Mouse (Mus musculus): ENCODE data around the gene Tnnt3.

The Tnnt3 gene

DNA sequence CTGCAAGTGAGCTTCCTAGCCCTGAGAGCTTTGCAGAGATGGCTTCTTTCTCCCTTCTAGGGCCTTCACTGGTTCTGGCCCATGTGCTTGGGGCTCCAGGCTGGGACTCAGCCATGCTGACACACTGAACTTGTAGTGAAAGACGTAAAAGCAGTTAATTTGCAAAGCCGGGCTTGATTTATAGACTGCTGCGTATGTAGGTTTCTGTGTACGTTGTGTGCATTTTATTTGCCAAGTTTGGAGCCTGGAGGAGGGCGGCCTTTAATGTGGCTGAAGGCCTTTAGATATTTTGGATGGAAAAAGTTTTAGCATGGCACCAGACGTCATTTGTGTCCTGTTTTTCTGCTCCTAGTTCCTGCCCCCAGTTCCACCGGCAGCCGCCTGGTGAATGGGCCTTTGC lies 41.2 kb downstream of the Tnnt3 start:
- DNase-seq (ENCODE audit: low read depth): no peak

DNA sequence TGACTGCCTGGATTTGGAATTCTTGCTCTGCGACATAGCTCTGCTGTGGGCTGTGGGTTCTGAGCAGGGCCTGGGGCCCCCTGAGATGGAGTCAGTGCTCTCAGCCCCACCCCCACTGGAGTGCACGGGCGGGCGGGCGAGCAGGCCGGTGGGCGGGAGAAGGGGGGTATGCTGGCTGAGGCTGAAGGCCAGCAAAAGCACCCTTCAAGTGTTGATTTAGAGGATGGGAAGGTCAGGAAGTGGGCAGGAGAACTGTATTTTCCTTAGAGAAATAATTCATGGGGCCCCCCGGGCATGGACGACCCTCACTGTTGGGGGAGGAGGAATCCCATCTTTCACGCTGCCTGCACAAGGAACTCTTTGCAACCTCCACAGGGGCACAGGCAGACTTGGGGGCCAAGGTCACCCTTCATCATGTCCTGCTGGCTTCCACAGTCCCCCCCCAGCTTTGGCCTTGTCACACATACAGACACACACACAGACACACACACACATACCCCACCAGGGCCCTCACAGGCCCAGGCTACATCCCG lies 44.2 kb downstream of the Tnnt3 start:
- DNase-seq (ENCODE audit: low read depth): no peak

DNA sequence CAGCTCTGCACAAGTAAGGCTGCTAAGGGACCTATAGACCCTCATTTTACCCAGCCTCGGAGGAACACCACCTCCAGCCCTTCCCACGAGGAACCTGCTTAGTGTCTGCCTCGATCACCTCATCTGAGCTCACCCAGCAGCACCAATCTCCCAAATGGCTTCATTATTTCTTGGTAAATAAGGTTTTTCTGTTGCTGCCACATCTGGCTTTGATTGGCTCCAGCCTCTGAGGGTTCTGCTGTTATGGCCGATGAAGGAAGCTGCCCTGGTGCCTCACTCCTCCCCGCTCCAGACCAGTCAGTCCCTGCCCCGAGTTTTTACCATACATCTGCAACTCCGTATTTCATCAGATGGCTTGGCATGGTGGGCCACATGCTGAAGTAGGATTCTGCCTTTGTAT lies 47.3 kb downstream of the Tnnt3 start:
- no peak for DNase-seq (ENCODE audit: low read depth)

DNA sequence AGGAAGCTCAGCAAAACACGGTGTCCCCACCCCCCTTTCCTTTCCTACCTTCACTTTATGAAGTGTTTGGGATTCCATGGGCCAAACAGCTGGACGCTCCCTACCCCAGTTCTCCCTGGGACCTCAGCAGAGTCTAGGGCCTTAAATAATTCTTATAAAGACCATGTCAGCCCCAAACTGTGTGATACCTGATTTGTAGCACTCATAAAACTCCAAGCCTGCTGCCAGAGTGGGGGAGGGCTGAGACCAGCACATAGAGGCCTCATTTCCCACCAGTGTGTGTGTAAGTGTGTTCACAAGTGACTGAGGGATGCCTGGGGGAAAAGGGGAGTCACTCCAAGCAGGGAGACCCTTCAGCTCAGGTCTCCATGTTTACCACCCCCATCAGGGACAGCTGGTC lies 49.2 kb downstream of the Tnnt3 start:
- DNase-seq (ENCODE audit: low read depth): no peak

DNA sequence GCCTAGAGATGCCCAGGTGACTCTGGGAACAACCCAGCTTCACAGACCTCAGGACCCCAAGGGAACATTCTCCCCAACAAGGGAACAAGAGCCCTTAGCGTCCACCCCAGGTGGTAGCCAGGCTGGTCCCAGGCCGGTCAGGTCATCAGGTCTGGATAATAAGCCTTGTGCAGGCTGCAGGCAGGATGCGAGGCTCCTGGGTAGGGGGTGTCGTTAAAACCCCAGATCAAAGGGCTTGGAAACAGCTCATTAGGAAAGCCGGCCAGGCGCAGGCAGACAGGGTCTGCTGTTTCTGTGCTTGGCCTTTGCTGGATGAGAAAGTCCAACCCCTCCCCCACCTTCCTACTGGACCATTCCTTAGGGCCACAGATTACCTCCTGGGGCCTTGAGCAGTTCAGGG lies 50.1 kb downstream of the Tnnt3 start:
- DNase-seq (ENCODE audit: low read depth): no peak

DNA sequence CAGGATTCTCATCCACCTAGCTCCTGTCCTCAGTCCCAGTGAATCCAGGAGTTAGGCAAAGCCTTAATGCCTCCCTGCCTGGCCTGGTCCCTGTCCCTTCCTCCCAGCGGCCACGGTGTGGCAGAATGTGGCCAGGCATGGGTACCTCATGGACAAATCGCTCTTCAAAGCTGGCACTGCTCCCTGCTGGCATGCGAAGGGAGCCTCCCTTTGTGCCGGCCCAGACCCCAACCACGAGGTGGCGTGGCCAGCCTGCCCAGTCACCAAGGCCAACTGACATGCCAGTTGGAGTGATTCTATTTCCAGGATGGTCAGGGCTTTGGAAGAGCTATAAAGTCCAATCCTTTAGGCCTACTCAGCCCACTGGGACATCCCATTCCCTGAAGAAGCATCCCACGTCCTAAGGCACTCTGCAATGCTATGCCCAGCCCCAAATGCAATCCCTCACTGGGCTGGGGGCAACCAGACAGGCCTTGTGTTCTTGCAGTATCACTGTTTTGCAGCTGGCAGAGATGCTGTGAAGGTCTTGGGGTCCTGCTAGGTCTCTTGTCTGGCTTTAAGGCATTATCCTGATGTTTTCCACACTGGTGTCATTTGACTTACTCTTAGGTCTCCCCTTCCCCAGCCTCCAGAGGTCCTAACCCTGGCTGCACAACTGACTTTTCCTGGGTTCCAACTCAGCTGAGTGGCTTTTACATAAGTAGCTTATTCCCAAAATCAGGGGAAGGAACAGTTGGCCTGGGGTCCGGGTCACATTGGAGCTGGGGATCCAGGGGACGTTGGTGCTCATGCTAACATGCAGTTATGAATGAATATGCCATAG lies 51.5 kb downstream of the Tnnt3 start:
- peak; percentile 10 for DNase-seq (ENCODE audit: low read depth)

DNA sequence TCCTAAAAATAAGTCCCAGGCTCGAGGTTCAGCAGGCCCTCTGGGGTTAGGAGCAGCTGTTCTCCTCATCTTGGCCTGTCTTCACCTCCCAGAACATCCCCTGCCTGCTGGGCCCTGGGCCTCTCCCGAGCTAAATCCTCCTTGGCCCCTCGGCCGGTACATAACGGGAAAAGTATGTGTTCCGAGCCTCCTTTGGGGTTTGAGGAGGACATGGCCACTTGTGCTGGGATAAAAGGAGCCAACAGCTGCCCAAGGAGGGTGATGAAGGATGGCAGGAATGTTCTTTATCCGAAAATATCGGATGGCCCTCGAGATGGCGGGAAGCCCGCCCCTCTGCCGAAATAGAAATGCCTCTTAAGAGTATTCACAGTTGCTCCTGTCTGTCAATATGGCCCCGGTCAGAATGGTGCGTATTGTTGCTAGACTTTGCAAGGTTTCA lies 52.3 kb downstream of the Tnnt3 start:
- DNase-seq (ENCODE audit: low read depth): no peak

DNA sequence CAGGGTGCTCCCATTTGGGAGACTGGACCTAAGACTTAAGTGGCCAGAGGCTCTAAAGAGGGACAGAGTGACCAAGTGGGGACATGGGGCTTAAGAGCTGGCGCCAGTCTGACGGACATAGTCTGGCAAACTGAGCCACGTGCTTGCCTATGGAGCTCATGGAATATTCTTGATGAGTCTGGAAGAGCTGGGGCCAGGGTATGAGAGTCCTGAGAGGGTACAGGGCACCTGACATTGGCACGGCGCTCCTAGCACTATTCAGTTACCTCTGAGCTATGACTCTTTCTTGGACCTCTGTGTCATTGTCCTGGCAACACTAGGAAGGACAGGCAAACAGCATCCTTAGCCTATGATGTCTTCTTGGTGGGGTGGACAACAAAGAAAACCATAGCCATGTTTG lies 53.1 kb downstream of the Tnnt3 start:
- DNase-seq (ENCODE audit: low read depth): no peak

DNA sequence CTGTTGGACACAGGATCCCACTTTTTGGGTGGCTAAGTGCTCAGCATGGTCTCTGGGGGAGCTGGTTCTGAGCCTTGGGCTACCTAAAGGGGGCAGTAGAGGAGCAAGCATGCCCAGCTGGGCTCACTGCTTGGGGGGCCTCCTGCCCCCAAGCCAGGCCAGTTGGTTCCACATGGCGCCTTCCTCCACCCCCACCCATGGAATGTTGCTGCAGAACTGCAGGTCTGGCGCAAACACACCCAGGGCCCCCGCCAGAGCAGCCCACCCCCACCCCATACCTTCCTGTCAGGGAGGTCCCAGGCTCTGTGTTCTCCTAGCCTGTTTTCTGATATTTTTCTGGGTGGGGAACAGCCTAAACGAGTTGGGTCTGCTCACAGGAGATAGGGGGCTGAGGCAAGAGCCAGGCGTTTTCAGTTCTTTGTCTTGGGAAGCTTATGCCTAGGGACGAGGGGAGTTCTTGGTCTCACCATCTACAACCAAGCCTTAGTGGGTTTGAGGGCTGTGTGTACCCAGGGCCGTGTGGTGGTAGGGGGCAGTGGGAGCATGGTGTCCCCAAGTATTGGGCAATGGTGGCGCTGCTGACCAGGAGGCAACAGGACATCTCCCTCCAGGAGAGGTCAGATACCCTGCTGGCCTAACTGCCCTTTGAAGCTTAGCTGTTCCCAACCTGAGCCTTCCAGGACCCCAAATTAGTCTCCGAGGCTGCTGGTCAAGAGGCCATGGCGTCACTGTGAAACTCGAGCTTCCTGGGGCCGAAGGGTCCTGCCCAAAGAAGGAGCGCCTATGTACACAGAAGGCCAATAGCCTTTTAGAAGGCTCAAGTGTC lies 54.2 kb downstream of the Tnnt3 start:
- DNase-seq (ENCODE audit: low read depth): no peak

DNA sequence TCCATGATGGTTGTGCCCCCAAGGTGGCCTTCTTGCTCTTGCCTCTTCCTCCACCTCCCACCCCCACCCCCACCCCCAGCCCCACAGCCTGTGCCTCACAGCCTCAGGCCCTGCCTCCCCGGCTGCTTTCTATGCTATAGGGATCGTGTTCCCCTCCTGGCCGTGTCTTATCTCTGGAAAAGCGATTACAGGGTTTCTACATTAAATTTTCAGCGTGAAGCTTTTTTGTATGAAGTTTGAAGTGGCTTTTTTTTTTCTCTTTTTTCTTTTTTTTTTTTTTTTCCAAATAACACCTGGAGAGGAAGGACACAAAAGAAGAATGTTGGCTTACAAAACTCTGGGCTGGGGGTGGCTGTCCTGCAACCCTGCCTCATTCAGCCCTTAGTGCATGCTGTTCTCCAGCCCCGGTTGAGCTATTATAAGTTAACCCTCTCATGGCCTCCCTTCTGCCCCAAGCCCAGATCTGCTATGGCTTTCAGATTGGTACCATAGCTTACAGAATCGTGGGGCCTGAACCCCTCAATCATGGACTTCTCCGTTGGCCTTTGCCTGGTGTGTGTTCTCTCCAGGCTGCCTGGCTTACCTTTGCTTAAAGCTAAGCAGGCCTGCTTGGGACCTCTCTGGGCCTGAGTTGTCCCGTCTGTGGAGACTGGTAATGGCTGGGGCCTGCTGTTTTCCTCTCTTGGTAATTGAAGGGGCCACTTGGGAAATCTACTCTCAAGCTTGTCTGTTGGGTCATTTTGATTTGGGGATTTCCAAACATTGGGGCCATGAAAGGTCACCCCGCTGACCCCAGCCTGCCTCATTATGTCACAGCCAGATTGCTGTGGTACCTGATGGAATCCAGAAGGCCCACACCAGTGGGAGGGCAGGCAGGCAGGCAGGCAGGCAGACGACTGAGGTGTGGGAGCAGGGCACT lies 55.0 kb downstream of the Tnnt3 start:
- no peak for DNase-seq (ENCODE audit: low read depth)

DNA sequence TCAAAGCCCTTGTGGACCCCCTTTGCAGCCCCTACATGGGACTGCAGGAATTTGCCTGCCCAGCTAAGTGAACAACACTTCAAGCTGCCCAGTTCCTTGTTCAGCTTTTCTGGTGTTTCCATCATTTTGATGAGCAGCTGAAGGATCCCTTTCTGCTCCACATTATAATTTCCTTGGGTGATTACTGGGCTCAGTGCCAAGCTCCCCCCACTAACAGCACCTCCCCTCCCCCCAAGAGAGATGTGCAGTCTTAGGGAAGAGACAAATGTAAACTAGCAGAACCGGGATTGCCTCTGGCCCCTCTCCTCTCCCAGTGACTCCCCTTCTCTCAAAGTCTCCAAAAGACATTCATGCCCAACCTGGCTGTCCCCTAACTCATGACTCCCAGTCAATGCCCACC lies 56.0 kb downstream of the Tnnt3 start:
- no peak for DNase-seq (ENCODE audit: low read depth)

DNA sequence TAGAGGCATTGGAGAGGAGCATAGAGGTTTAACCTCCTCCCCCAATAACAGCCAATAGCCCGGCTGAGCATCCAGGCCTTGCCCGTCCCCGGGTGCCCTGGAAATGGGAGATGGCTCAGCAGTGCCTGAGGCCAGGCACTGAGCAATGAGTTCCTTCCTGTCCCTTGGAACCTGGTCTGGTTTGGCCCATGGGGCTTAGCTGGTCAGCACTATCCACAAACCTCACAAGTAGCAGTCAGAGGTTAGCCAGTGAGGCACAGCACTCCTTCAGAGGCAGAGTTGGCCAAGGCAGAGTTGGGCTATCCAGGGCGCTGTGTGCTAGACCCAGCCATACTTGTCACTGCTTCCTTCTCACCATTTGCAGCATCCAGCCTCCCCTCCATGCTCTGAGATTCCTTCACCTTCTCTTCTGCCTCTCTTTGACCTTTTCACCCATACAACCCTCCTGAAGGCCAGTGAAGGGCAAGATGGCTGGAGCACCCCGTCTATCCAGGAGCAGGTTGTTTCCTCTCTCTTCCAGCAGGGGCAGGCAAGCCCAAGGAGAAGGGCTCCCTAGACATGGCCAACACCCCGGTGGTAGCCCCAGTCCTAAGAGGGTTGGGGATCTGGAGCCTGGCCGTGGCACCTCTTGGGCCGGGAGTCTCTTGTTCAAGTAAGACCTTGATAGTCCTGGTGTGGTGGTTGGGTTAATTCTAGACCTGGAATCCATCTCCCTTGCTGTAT lies 56.9 kb downstream of the Tnnt3 start:
- no peak for DNase-seq (ENCODE audit: low read depth)

DNA sequence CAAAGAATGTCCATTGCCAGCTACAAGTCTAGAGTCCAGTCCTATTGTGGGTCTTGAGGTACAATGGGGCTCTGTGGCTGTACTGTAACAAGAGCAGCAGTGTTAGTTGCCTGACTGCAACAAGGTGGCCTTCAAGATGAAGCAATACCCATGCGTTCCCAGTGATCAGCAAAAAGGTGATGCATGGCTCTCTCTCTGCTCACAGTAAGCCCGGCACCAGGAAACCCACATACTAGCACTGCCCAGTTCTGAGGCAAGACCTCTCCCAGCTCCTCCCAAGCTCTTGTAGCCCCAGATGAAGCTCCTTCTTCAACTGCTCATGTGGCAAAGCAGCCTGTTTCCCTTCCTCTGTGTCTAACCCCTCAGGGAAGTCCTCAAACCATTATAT lies 57.4 kb downstream of the Tnnt3 start:
- DNase-seq (ENCODE audit: low read depth): no peak

DNA sequence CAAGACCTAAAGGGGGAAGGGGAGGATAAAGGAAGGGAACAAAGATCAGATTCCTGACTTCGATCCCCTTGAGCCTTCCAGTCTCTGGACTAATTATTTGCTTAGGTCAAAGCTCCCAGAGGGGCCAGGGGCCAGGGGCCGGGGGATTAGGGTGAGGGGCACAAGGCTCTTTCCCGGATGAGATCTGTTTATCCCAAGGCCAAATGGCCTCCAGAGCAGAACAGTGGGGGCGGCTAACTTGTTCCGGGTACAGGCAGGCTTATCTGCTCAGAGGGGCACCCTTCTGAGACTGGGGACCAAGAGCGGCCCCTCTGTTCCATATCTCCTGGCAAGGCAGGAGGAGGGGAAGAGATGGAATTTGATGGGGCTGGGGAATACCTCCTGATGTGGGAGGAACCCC lies 59.1 kb downstream of the Tnnt3 start:
- DNase-seq (ENCODE audit: low read depth): no peak

DNA sequence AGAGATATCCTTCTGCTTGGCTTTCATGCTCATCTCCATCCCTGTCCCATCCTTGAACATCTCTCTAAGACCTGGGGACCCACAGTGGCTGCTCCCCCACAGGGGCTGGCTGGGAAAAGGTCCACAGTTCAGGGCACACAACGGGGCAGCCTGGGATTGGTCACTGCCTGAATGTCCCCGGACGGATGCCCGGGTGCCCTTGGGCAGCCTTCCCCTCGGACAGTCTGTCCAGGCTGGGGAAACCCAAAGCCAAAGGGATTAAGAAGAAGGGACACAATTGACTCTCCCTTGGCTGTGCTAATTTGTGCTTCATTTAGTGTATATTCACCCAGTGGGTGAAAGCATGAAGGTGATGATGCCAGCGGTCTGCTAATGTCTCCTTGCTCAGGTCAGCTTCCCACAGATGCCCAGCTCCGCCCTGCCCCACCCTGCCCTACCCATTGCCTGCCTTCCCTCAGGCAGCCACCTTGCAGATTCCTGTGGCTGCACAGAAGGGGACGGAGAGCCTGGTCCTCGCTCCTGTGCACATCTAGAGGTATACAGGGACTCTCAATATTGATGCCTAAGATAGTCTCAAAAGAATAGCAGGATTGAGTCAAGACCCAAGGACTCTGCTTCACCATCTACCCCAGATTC lies 60.0 kb downstream of the Tnnt3 start:
- no peak for DNase-seq (ENCODE audit: low read depth)

DNA sequence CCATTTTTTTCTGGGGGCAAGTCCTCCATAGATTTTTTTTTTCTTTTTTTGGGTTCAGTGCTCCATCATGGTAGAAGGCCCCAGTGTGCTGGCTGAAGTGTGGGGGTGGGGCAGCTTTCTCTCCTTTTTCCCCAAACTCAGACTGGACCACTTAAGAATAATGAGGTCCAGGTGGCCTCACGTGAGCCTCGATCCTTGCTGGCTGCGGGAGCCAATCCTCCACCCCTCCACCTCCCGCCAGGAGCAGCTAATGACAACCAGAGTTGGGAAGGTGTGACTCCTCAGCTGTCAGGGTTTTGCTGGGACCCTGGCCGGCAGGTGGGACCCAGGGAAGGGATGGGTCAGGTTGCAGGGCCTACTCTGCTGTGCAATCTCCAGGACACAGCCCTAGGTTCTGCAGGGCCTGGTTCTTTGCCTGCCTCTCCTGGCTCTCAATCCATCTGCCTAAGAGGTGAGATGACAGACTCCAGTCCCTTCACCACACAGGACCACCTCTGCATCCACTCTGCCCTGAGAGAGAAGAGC lies 61.1 kb downstream of the Tnnt3 start:
- DNase-seq (ENCODE audit: low read depth): no peak

DNA sequence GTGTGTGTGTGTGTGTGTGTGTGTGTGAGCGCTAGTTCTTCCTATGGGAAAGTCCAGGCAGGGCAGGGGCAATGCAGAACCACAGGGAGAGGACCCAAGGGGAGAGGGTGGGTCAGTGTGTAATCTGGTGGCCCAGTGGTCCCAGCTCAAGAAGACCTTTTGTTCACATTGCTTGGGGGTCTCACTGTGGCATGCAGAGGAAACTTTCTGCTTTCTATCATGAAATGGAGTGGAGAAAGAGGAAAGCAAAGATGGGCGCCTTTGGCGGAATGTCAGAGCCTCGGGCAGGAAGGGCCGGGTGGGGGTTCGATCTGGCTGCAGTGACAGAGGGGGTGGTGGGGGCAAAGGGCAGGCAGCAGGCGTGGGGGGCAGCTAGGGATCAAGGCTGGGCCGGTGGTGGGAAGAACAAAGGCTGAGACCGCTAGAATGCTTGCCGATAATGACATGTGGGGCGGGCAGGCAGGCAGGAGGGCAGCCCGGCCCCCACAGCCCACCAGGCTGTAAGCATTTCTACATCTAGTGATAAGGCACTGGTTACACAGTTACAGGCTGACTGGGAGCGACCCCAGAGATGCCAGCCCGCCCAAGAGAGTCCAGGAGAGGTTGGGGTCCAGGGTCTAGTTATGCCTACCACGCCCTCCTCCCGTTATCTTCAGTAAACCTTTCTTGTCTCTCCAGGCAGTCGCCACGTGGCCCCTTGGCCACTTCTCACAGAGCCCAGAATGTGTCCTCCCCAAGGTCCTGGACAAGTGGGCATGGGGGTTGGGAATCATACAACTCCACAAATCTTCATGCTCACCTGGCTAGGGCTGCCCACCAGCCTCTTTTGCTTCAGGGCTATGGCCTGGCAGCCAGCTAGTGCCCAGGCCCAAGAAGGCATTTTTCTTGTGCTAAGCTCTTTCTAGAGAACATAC lies 62.6 kb downstream of the Tnnt3 start:
- no peak for DNase-seq (ENCODE audit: low read depth)

DNA sequence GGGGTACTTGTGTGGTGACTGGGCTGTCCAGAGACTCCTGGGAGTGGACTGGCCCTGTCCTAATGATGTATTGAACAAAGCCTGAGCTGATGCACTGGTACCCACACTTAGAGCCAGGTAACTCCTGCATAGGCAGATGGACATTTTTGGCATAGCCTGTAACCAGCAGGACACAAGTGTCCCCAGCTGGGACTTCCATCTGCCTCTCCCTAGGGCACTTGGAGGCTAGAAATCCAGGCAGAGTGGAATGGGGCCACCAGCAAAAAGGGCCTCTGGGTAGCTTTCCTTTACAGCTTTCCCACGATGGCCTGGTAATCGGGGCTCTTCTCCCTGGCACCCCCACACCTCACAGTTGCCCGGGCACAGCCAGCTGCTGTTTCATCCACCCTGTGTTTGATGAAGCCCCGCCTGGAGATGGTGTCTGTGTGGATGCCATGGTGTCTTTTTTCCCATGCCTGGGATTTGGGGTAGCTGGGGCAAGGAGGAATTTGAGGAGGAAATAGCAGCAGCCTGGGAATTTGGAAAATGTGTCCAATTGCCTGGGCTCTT lies 63.3 kb downstream of the Tnnt3 start:
- no peak for DNase-seq (ENCODE audit: low read depth)

DNA sequence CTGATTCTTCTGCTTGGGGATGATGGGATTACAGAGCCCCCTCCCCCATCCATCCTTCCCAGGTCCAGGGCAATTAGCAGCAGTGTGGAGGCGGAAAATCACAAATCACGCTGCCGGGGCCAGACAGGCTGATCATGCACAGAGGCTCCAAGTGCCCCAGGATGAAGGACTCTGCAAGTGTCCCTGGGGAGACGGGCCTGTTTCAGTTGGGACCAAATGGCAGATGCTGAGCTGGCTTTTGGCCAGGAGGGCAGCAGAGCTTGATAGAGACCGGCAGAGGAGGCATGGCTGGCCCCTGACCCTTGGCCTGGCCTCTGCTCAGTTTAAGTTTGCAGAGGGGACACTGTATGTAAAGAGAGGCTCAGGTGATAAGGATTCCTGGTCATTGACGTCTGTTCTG lies 64.5 kb downstream of the Tnnt3 start:
- no peak for DNase-seq (ENCODE audit: low read depth)
